Mouse (Mus musculus): ENCODE results near the gene Gm10974.

DNA sequence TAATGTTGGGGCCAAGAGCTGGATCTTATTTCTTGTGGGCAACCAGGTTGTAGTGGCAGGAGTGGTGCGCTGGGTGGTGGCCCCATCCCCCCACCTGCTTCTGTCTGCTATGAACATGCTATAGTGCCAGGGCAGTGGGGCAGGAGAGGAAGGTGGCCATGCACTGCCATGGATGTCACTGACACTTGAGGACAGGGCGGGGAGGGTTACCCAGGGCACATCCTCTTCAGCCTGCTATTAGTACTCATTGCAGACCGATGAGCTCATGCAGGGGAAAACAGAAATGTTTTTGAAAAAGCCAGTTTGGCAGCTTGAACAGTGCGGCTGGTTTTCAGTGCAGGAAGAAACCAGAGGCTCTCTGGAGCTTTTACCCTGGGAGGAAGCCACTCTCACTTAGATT is 51.1 kb downstream of the Gm10974 start:
- TF ChIP-seq CTCF (conservative IDR thresholded peaks at IDR 0.05; ENCODE audit: low read length) (no peak), POU5F1 (IDR thresholded peaks at IDR 0.05; ENCODE audit: borderline replicate concordance, low read length) (no peak)
